In the genomic region with DNA sequence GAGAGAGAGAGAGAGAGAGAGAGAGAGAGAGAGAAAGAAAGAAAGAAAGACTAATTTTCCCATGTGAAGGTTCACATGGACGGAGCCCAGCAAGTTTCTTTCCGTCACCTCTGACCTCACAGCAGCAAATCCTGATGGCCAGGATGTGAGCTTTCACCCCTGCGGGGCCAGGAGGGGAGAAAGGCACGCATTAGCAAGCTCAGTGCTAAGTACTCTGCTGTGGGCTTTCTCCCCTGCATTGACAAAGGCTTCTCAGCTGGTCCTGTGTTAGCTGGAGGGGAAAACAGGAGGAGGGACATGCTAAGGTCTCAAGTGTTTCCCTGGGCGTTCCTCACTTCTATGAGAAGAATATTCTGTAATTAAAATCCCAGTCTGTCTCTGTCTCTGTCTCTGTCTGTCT, we compare ENCODE assay signal across 19 mouse cellular contexts.
DNase-seq lines count a peak whose midpoint lies in the region; ATAC-seq lines count a peak whose summit lies in the region.
"Had no signal": no experiment of that assay in that cellular context is flagged by ENCODE, and none has a peak within 500 bp of the region (broad histone marks: within the 10 kb centered on the region; RNA-seq: fewer than 3 reads in every experiment).

No protein-coding gene starts in this region.

- peak overlapping the region; percentile 71; the same call in 1 of the 2 replicates for H3K27ac ChIP-seq in hindbrain, embryonic 10.5 days
- H3K27ac ChIP-seq in hindbrain, embryonic 13.5 days: no peak overlapping the region
- H3K27ac ChIP-seq in embryonic facial prominence, embryonic 10.5 days (replicated peaks): peak overlapping the region; percentile 40; the same call in 1 of the 2 replicates
- H3K27ac ChIP-seq: embryonic facial prominence, embryonic 15.5 days; forebrain, embryonic 12.5 days; hindbrain, postnatal 0 days; limb, embryonic 12.5 days; liver, embryonic 15.5 days; midbrain, embryonic 12.5 days; neural tube, embryonic 13.5 days had no signal

- H3K9me3 ChIP-seq in hindbrain, embryonic 10.5 days: no peaks in the 10 kb centered on the region
- H3K9me3 ChIP-seq in hindbrain, embryonic 13.5 days: no peaks in the 10 kb centered on the region
- H3K9me3 ChIP-seq in embryonic facial prominence, embryonic 10.5 days: no peaks in the 10 kb centered on the region
- H3K9me3 ChIP-seq: embryonic facial prominence, embryonic 15.5 days; forebrain, embryonic 12.5 days; limb, embryonic 12.5 days; liver, embryonic 15.5 days; midbrain, embryonic 12.5 days; neural tube, embryonic 13.5 days had no signal

- DNase-seq in hindbrain, embryonic 10.5 days (ENCODE audit: low spot score): peak; percentile 46
- peak; percentile 23 for DNase-seq in ZHBTc4 (ENCODE audit: low read depth, low spot score)
- DNase-seq in embryonic facial prominence, embryonic 10.5 days (ENCODE audit: low spot score): peak; percentile 27
- peak; percentile 35 to 38 for DNase-seq in kidney, postnatal 36 days
- no peak for DNase-seq in testis, postnatal 14 days (ENCODE audit: low spot score)
- no peak for DNase-seq in lung, postnatal 36 days
- no peak for DNase-seq in urinary bladder, postnatal 4 days (ENCODE audit: low spot score in 2 of 2)
- DNase-seq: cerebellum, postnatal 25 days; lung, postnatal 14 days; right cerebral cortex, adult 18-20 months; thymus, postnatal 25 days had no signal

- no peaks in the 10 kb centered on the region for H3K27me3 ChIP-seq in hindbrain, embryonic 10.5 days (ENCODE audit: insufficient read depth, poor library complexity, severe bottlenecking)
- no peaks in the 10 kb centered on the region for H3K27me3 ChIP-seq in hindbrain, embryonic 13.5 days
- H3K27me3 ChIP-seq in embryonic facial prominence, embryonic 10.5 days (replicated peaks; ENCODE audit: low read depth, poor library complexity, severe bottlenecking): no peaks in the 10 kb centered on the region
- H3K27me3 ChIP-seq: embryonic facial prominence, embryonic 15.5 days; forebrain, embryonic 12.5 days; limb, embryonic 12.5 days; liver, embryonic 15.5 days; midbrain, embryonic 12.5 days; neural tube, embryonic 13.5 days had no signal

- WGBS in hindbrain, embryonic 10.5 days: 5% methylated on average over 5 of the region's 5 CpGs
- 14% methylated on average over 5 of the region's 5 CpGs for WGBS in hindbrain, embryonic 13.5 days
- WGBS in embryonic facial prominence, embryonic 10.5 days: 4% methylated on average over 5 of the region's 5 CpGs

- H3K9ac ChIP-seq in hindbrain, embryonic 13.5 days: no peak overlapping the region
- H3K9ac ChIP-seq: embryonic facial prominence, embryonic 15.5 days; forebrain, embryonic 12.5 days; limb, embryonic 12.5 days; liver, embryonic 15.5 days; midbrain, embryonic 12.5 days; neural tube, embryonic 13.5 days had no signal

- no peak overlapping the region for H3K4me2 ChIP-seq in hindbrain, embryonic 13.5 days
- H3K4me2 ChIP-seq: embryonic facial prominence, embryonic 15.5 days; forebrain, embryonic 12.5 days; limb, embryonic 12.5 days; liver, embryonic 15.5 days; midbrain, embryonic 12.5 days; neural tube, embryonic 13.5 days had no signal

- H3K36me3 ChIP-seq in hindbrain, embryonic 10.5 days: no peaks in the 10 kb centered on the region
- no peaks in the 10 kb centered on the region for H3K36me3 ChIP-seq in hindbrain, embryonic 13.5 days
- no peaks in the 10 kb centered on the region for H3K36me3 ChIP-seq in embryonic facial prominence, embryonic 10.5 days (replicated peaks)
- H3K36me3 ChIP-seq: embryonic facial prominence, embryonic 15.5 days; forebrain, embryonic 12.5 days; limb, embryonic 12.5 days; liver, embryonic 15.5 days; midbrain, embryonic 12.5 days; neural tube, embryonic 13.5 days had no signal

- H3K4me3 ChIP-seq in hindbrain, embryonic 10.5 days: no peak overlapping the region
- H3K4me3 ChIP-seq in hindbrain, embryonic 13.5 days: no peak overlapping the region
- H3K4me3 ChIP-seq in embryonic facial prominence, embryonic 10.5 days: no peak overlapping the region
- H3K4me3 ChIP-seq: embryonic facial prominence, embryonic 15.5 days; forebrain, embryonic 12.5 days; limb, embryonic 12.5 days; liver, embryonic 15.5 days; midbrain, embryonic 12.5 days; neural tube, embryonic 13.5 days had no signal

- peaks cover 41% of the 10 kb centered on the region for H3K4me1 ChIP-seq in hindbrain, embryonic 10.5 days (replicated peaks)
- peaks cover 21% of the 10 kb centered on the region for H3K4me1 ChIP-seq in hindbrain, embryonic 13.5 days (replicated peaks)
- H3K4me1 ChIP-seq in embryonic facial prominence, embryonic 10.5 days: peaks cover 14% of the 10 kb centered on the region
- H3K4me1 ChIP-seq: liver, embryonic 15.5 days had no signal

- no peak for ATAC-seq in hindbrain, embryonic 13.5 days (ENCODE audit: low FRiP score)
- ATAC-seq: hindbrain, postnatal 0 days had no signal

Comparison
In these comparisons a context has a peak if more than half of its experiments do, and no peak if none do; other contexts are left out.
1. DNase-seq: peak in hindbrain, embryonic 10.5 days (single experiment), ZHBTc4 (single experiment), embryonic facial prominence, embryonic 10.5 days (single experiment) and kidney, postnatal 36 days (2 of 2); none in testis, postnatal 14 days (single experiment), lung, postnatal 36 days (single experiment) and urinary bladder, postnatal 4 days (0 of 2).